Mouse (Mus musculus): Measurements from ENCODE around the gene Wdr83os. TPM values are rescaled to one million over a fixed set of nuclear protein-coding genes. Genes with fewer than 3 reads are reported as not detected.

Gene Wdr83os
- polyA plus RNA-seq, 1 experiment, result 90.2 TPM

GRCm38 (mm10) chr8:85037681-85038531 lies 42.6 kb upstream of the Wdr83os start:
- H3K4me1 ChIP-seq (ENCODE audit: control insufficient read depth, insufficient read depth, low read length), result peaks cover 12% of the 10 kb centered on the region
- peak overlapping the region; percentile 96 for H3K27ac ChIP-seq (ENCODE audit: insufficient read depth, low read depth, low read length)
- TF ChIP-seq POLR2A (IDR thresholded peaks at IDR 0.05; ENCODE audit: borderline replicate concordance, low read depth, low read length) (no peak; the same call in 1 of the 2 replicates), CTCF (IDR thresholded peaks at IDR 0.05; ENCODE audit: low read depth, low read length) (no peak)
- peak overlapping the region; percentile 91 for H3K4me3 ChIP-seq (ENCODE audit: insufficient read depth, low read length)

GRCm38 (mm10) chr8:85043619-85044018 lies 36.9 kb upstream of the Wdr83os start:
- Histone ChIP-seq H3K4me3 (ENCODE audit: insufficient read depth, low read length) (no peak overlapping the region), H3K27ac (ENCODE audit: insufficient read depth, low read depth, low read length) (no peak overlapping the region), H3K4me1 (ENCODE audit: control insufficient read depth, insufficient read depth, low read length) (peaks cover 10% of the 10 kb centered on the region)
- TF ChIP-seq POLR2A (IDR thresholded peaks at IDR 0.05; ENCODE audit: borderline replicate concordance, low read depth, low read length) (no peak), CTCF (IDR thresholded peaks at IDR 0.05; ENCODE audit: low read depth, low read length) (no peak)

- no peak overlapping the region for H3K27ac ChIP-seq (ENCODE audit: insufficient read depth, low read depth, low read length)
- H3K4me3 ChIP-seq (ENCODE audit: insufficient read depth, low read length), result no peak overlapping the region
- H3K4me1 ChIP-seq (ENCODE audit: control insufficient read depth, insufficient read depth, low read length), result peaks cover 5% of the 10 kb centered on the region
- no peak for TF ChIP-seq POLR2A (IDR thresholded peaks at IDR 0.05; ENCODE audit: borderline replicate concordance, low read depth, low read length)
- no peak for TF ChIP-seq CTCF (IDR thresholded peaks at IDR 0.05; ENCODE audit: low read depth, low read length)
These were observed 23.2 kb upstream of the Wdr83os start for GRCm38 (mm10) chr8:85057367-85057766.

- Histone ChIP-seq H3K27ac (ENCODE audit: insufficient read depth, low read depth, low read length) (no peak within 1 kb of the TSS), H3K4me3 (ENCODE audit: insufficient read depth, low read length) (peak within 1 kb of the TSS; percentile 85), H3K4me1 (ENCODE audit: control insufficient read depth, insufficient read depth, low read length) (peaks cover 5% of the 10 kb centered on the region)
- no peak for TF ChIP-seq CTCF (IDR thresholded peaks at IDR 0.05; ENCODE audit: low read depth, low read length)
- TF ChIP-seq POLR2A (IDR thresholded peaks at IDR 0.05; ENCODE audit: borderline replicate concordance, low read depth, low read length), result no peak
These were observed 20.5 kb upstream of the Wdr83os start, which contains the start of gene Fbxw9 for GRCm38 (mm10) chr8:85059879-85060616. TSS of gene Fbxw9 (plus strand) at chr8:85060055.

GRCm38 (mm10) chr8:85062603-85063002 lies 17.9 kb upstream of the Wdr83os start:
- Histone ChIP-seq H3K4me3 (ENCODE audit: insufficient read depth, low read length) (no peak overlapping the region), H3K4me1 (ENCODE audit: control insufficient read depth, insufficient read depth, low read length) (peaks cover 5% of the 10 kb centered on the region), H3K27ac (ENCODE audit: insufficient read depth, low read depth, low read length) (no peak overlapping the region)
- TF ChIP-seq CTCF (IDR thresholded peaks at IDR 0.05; ENCODE audit: low read depth, low read length) (no peak), POLR2A (IDR thresholded peaks at IDR 0.05; ENCODE audit: borderline replicate concordance, low read depth, low read length) (no peak)

- Histone ChIP-seq H3K4me3 (ENCODE audit: insufficient read depth, low read length) (no peak overlapping the region), H3K4me1 (ENCODE audit: control insufficient read depth, insufficient read depth, low read length) (peaks cover 5% of the 10 kb centered on the region), H3K27ac (ENCODE audit: insufficient read depth, low read depth, low read length) (no peak overlapping the region)
- TF ChIP-seq POLR2A (IDR thresholded peaks at IDR 0.05; ENCODE audit: borderline replicate concordance, low read depth, low read length) (no peak), CTCF (IDR thresholded peaks at IDR 0.05; ENCODE audit: low read depth, low read length) (no peak)
These were observed 15.3 kb upstream of the Wdr83os start for GRCm38 (mm10) chr8:85065213-85065612.

- TF ChIP-seq CTCF (IDR thresholded peaks at IDR 0.05; ENCODE audit: low read depth, low read length) (no peak), POLR2A (IDR thresholded peaks at IDR 0.05; ENCODE audit: borderline replicate concordance, low read depth, low read length) (no peak)
- peaks cover 8% of the 10 kb centered on the region for H3K4me1 ChIP-seq (ENCODE audit: control insufficient read depth, insufficient read depth, low read length)
- no peak overlapping the region for H3K4me3 ChIP-seq (ENCODE audit: insufficient read depth, low read length)
- no peak overlapping the region for H3K27ac ChIP-seq (ENCODE audit: insufficient read depth, low read depth, low read length)
These were observed 13.4 kb upstream of the Wdr83os start for GRCm38 (mm10) chr8:85067155-85067554.

DNA sequence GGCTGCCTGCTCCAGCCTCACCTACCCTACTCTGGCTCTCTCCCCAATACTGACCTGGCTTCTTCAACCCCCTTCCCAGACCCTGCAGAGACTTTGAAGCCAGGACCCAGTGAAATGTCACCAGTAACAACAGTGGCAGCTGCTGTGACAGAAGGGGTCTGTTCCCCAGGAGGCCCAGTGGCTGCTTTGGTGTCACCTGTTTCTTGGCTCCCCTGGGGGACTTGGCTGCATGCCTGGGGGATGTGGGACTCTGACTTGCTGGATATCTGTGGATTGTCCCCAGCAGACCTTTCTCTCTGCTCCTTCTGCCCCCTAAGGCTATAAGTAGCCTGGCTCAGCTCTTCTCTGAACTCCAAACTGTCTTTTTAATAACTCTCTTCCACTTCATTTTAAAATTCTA lies 12.6 kb upstream of the Wdr83os start, which contains the start of gene Gm5741:
Gene Gm5741 (minus strand): TSS at position 1 of the 400 bp plus-strand sequence.
- no peak for TF ChIP-seq CTCF (IDR thresholded peaks at IDR 0.05; ENCODE audit: low read depth, low read length)
- no peak for TF ChIP-seq POLR2A (IDR thresholded peaks at IDR 0.05; ENCODE audit: borderline replicate concordance, low read depth, low read length)
- H3K27ac ChIP-seq (ENCODE audit: insufficient read depth, low read depth, low read length), result no peak within 1 kb of the TSS
- peaks cover 11% of the 10 kb centered on the region for H3K4me1 ChIP-seq (ENCODE audit: control insufficient read depth, insufficient read depth, low read length)
- no peak within 1 kb of the TSS for H3K4me3 ChIP-seq (ENCODE audit: insufficient read depth, low read length)

GRCm38 (mm10) chr8:85071041-85071440 lies 9.5 kb upstream of the Wdr83os start:
- Histone ChIP-seq H3K4me3 (ENCODE audit: insufficient read depth, low read length) (peak overlapping the region; percentile 90), H3K4me1 (ENCODE audit: control insufficient read depth, insufficient read depth, low read length) (peaks cover 12% of the 10 kb centered on the region), H3K27ac (ENCODE audit: insufficient read depth, low read depth, low read length) (peak overlapping the region; percentile 89)
- no peak for TF ChIP-seq CTCF (IDR thresholded peaks at IDR 0.05; ENCODE audit: low read depth, low read length)
- no peak for TF ChIP-seq POLR2A (IDR thresholded peaks at IDR 0.05; ENCODE audit: borderline replicate concordance, low read depth, low read length)
